Mouse (Mus musculus) liver, postnatal 0 days (tissue): ENCODE measurements around the gene Gif. TPM values are rescaled to one million over a fixed set of nuclear protein-coding genes. Genes with fewer than 3 reads are reported as not detected.

ENCODE experiments used
- ATAC-seq: fragments of 200-750 bp; cut with Nextera tagmentation; 2 replicates; pipeline ENCODE4 v1.8.0; 2017; ENCODE audit warnings: mild to moderate bottlenecking, moderate library complexity
- DNase-seq: peaks from one replicate; pipeline ENCODE4 v3.0.0-alpha.2; 2016
- H3K27ac ChIP-seq: fragments of 300-500 bp; sonication (generic); 2 replicates; pipeline ENCODE4 v1.5.1; 2014; ENCODE audit warnings: antibody characterized with exemption, moderate library complexity, mild to moderate bottlenecking, low read depth
- H3K27me3 ChIP-seq: fragments of 300-500 bp; sonication (generic); 2 replicates; pipeline ENCODE4 v1.6.1; 2014; ENCODE audit warnings: low read length, control low read depth, mixed read lengths; ENCODE audit not compliant: insufficient read depth
- H3K36me3 ChIP-seq: fragments of 300-500 bp; sonication (generic); replicated peaks from 2 replicates; pipeline ENCODE4 v1.6.1; 2014; ENCODE audit warnings: mild to moderate bottlenecking, control low read depth, low read length, moderate library complexity, mixed read lengths; ENCODE audit not compliant: insufficient read depth
- H3K4me1 ChIP-seq: fragments of 300-500 bp; sonication (generic); 2 replicates; pipeline ENCODE4 v1.6.1; 2014; ENCODE audit warnings: antibody characterized with exemption, mild to moderate bottlenecking, control low read depth; ENCODE audit not compliant: insufficient read depth
- H3K4me2 ChIP-seq: fragments of 300-500 bp; sonication (generic); 2 replicates; pipeline ENCODE4 v1.6.1; 2014; ENCODE audit warnings: low read depth, mild to moderate bottlenecking, low read length, moderate library complexity, mixed read lengths
- H3K4me3 ChIP-seq: fragments of 300-500 bp; sonication (generic); 2 replicates; pipeline ENCODE4 v1.5.1; 2014; ENCODE audit warnings: low read depth, low read length
- H3K9ac ChIP-seq: fragments of 300-500 bp; sonication (generic); replicated peaks from 2 replicates; pipeline ENCODE4 v1.6.1; 2014; ENCODE audit warnings: mild to moderate bottlenecking, moderate library complexity
- H3K9me3 ChIP-seq: fragments of 300-500 bp; sonication (generic); 2 replicates; pipeline ENCODE4 v1.6.1; 2016; ENCODE audit warnings: mild to moderate bottlenecking, control low read depth, low read length, mixed read lengths
- CTCF ChIP-seq: sonication (generic); IDR thresholded peaks from 2 replicates; pipeline ENCODE4 v1.5.1; 2016; ENCODE audit warnings: antibody characterized with exemption, low read depth
- EP300 ChIP-seq: IDR thresholded peaks from 2 replicates; pipeline ENCODE4 v1.6.1; 2016; ENCODE audit warnings: antibody characterized with exemption, low read depth, mild to moderate bottlenecking
- WGBS: fragments of 180-500 bp; shearing (Covaris S2); extraction: QIAGEN DNeasy Blood & Tissue Kit; methylation state at CpG from one replicate; pipeline ENCODE4 v1.1.7; 2014; ENCODE audit not compliant: insufficient replicate concordance; 5-methylcytosine and 5-hydroxymethylcytosine counted together
- polyA plus RNA-seq: library from polyadenylated mRNA; unstranded; fragments of >200 nt; fragmentation: Nextera tagmentation; extraction: Ambion mirVana; gene quantifications from 2 replicates; pipeline ENCODE4 v1.2.1, GENCODE M21; 2015

Gene Gif
- polyA plus RNA-seq, 1 experiment from 2014 or later = not detected

- DNase-seq (no peak), ATAC-seq (no peak)
- no peaks in the 10 kb centered on the region for H3K9me3 ChIP-seq
- H3K27ac ChIP-seq = no peak overlapping the region
- TF ChIP-seq CTCF = no peak
- H3K36me3 ChIP-seq = peaks cover 15% of the 10 kb centered on the region
- 89% methylated on average over 5 of the region's 5 CpGs for WGBS
- peak overlapping the region; percentile 80 for H3K4me2 ChIP-seq
- H3K9ac ChIP-seq = no peak overlapping the region
- H3K4me1 ChIP-seq = peaks cover 12% of the 10 kb centered on the region; the same call in 1 of the 2 replicates
- peak overlapping the region; percentile 72; the same call in 1 of the 2 replicates for H3K4me3 ChIP-seq
- no peaks in the 10 kb centered on the region for H3K27me3 ChIP-seq
Observed at GRCm38 (mm10) chr19:11769257-11769920, 22.0 kb downstream of the Gif start.

GRCm38 (mm10) chr19:11770205-11770892, 23.0 kb downstream of the Gif start, which contains the start of gene Mrpl16:
TSS of gene Mrpl16 (plus strand) at chr19:11770391.
- no peaks in the 10 kb centered on the region for H3K9me3 ChIP-seq
- DNase-seq (peak; percentile 90), ATAC-seq (peak; percentile 94)
- WGBS = under 1% methylated on average over 30 of the region's 30 CpGs
- no peak for TF ChIP-seq EP300
- TF ChIP-seq CTCF = no peak
- peaks cover 12% of the 10 kb centered on the region; the same call in 1 of the 2 replicates for H3K4me1 ChIP-seq
- H3K9ac ChIP-seq = peak within 1 kb of the TSS; percentile 82
- no peaks in the 10 kb centered on the region for H3K27me3 ChIP-seq
- H3K4me2 ChIP-seq = peak within 1 kb of the TSS; percentile 80
- peaks cover 19% of the 10 kb centered on the region for H3K36me3 ChIP-seq
- peak within 1 kb of the TSS; percentile 64 for H3K27ac ChIP-seq
- H3K4me3 ChIP-seq = peak within 1 kb of the TSS; percentile 72

- WGBS = 55% methylated on average over 7 of the region's 7 CpGs
- Histone ChIP-seq H3K27ac (no peak overlapping the region), H3K4me2 (no peak overlapping the region), H3K4me1 (no peaks in the 10 kb centered on the region), H3K9ac (no peak overlapping the region), H3K36me3 (peaks cover 26% of the 10 kb centered on the region), H3K9me3 (no peaks in the 10 kb centered on the region), H3K27me3 (no peaks in the 10 kb centered on the region), H3K4me3 (no peak overlapping the region)
- TF ChIP-seq EP300 (no peak), CTCF (peak; percentile 80)
- DNase-seq = peak; percentile 79
- ATAC-seq = no peak
Observed at GRCm38 (mm10) chr19:11777191-11777865, 30.0 kb downstream of the Gif start.

- 86% methylated on average over 14 of the region's 14 CpGs for WGBS
- Histone ChIP-seq H3K4me2 (no peak overlapping the region), H3K27ac (no peak overlapping the region), H3K9ac (no peak overlapping the region), H3K27me3 (no peaks in the 10 kb centered on the region), H3K9me3 (no peaks in the 10 kb centered on the region), H3K4me3 (no peak overlapping the region), H3K4me1 (no peaks in the 10 kb centered on the region), H3K36me3 (no peaks in the 10 kb centered on the region)
- DNase-seq (no peak), ATAC-seq (no peak)
- TF ChIP-seq EP300 (no peak), CTCF (no peak)
Observed at GRCm38 (mm10) chr19:11785409-11786154, 38.2 kb downstream of the Gif start.

- Histone ChIP-seq H3K4me2 (no peak overlapping the region), H3K27ac (no peak overlapping the region), H3K9ac (no peak overlapping the region), H3K27me3 (no peaks in the 10 kb centered on the region), H3K36me3 (no peaks in the 10 kb centered on the region), H3K9me3 (no peaks in the 10 kb centered on the region), H3K4me1 (no peaks in the 10 kb centered on the region), H3K4me3 (no peak overlapping the region)
- DNase-seq (no peak), ATAC-seq (no peak)
- WGBS = 75% methylated on average over 6 of the region's 6 CpGs
- no peak for TF ChIP-seq CTCF
- no peak for TF ChIP-seq EP300
Observed at GRCm38 (mm10) chr19:11787826-11788225, 40.5 kb downstream of the Gif start.
